Mouse (Mus musculus): ENCODE measurements around the gene Etd. TPM values are rescaled to one million over a fixed set of nuclear protein-coding genes. Genes with fewer than 3 reads are reported as not detected.

Etd gene
- not detected in 2 replicates for polyA plus RNA-seq (2012; rRNA removed)

DNA sequence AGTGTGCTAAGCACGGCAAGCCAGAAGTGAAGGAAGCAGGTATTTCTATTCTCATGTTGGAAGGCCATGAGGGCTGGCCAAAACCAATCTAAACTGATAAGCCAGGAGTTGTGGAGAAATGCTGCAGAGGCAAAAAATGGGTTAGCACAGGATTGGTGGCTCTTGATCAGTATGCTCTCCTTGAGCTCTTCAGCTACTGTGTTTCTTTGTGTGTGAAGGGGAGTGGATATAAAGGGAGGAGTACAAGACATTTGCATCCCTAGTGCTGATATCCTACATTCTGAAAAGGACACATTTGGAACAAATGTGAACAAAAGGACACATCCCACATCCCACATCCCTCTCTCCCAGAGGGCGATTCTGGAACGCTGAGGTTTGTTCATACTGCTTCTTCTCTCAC lies at the start of gene Etd:
Gene Etd (plus strand): TSS at position 301 of the 400 bp plus-strand sequence.

Other genes with a start within 250 kb of the Etd start
- gene Plac1, start 194.8 kb upstream of the Etd start, polyA plus RNA-seq (2012; rRNA removed): 0.66 and 4.0 TPM in 2 replicates
- gene Fam122b, start 165.1 kb upstream of the Etd start, polyA plus RNA-seq (2012; rRNA removed): 8.3 and 12.0 TPM in 2 replicates
- not detected in 2 replicates for gene Fam122c, start 161.5 kb upstream of the Etd start, polyA plus RNA-seq (2012; rRNA removed)
- gene Mospd1, start 64.4 kb upstream of the Etd start, polyA plus RNA-seq (2012; rRNA removed): 13.5 and 25.4 TPM in 2 replicates
- gene Rtl8c, start 173.1 kb downstream of the Etd start, polyA plus RNA-seq (2012; rRNA removed): 49.4 and 58.3 TPM in 2 replicates
- not detected in 2 replicates for gene Gm14597, start 174.1 kb downstream of the Etd start, polyA plus RNA-seq (2012; rRNA removed)
- gene Rtl8a, start 208.8 kb downstream of the Etd start, polyA plus RNA-seq (2012; rRNA removed): 64.2 and 87.7 TPM in 2 replicates
- 62.6 and 102 TPM in 2 replicates for gene Rtl8b, start 235.5 kb downstream of the Etd start, polyA plus RNA-seq (2012; rRNA removed)